Mouse (Mus musculus) midbrain, embryonic 12.5 days (tissue): ENCODE measurements around the gene Urod. TPM values are rescaled to one million over a fixed set of nuclear protein-coding genes. Genes with fewer than 3 reads are reported as not detected.

ENCODE experiments used
- ATAC-seq: fragments of 200-750 bp; cut with Nextera tagmentation; 2 replicates; pipeline ENCODE4 v1.8.0; 2017; ENCODE audit warnings: low read depth, moderate TSS enrichment, moderate library complexity; ENCODE audit not compliant: low FRiP score
- H3K27ac ChIP-seq: fragments of 300-500 bp; sonication (generic); replicated peaks from 2 replicates; pipeline ENCODE4 v1.5.1; 2016; ENCODE audit warnings: mild to moderate bottlenecking
- H3K27me3 ChIP-seq: fragments of 300-500 bp; sonication (generic); 2 replicates; pipeline ENCODE4 v1.6.1; 2016; ENCODE audit warnings: mild to moderate bottlenecking
- H3K36me3 ChIP-seq: fragments of 300-500 bp; sonication (generic); 2 replicates; pipeline ENCODE4 v1.6.1; 2016
- H3K4me1 ChIP-seq: fragments of 300-500 bp; sonication (generic); 2 replicates; pipeline ENCODE4 v1.6.1; 2016
- H3K4me2 ChIP-seq: fragments of 300-500 bp; sonication (generic); replicated peaks from 2 replicates; pipeline ENCODE4 v1.6.1; 2016; ENCODE audit warnings: mild to moderate bottlenecking, moderate library complexity
- H3K4me3 ChIP-seq: fragments of 300-500 bp; sonication (generic); 2 replicates; pipeline ENCODE4 v1.5.1; 2016; ENCODE audit warnings: mild to moderate bottlenecking
- H3K9ac ChIP-seq: fragments of 300-500 bp; sonication (generic); replicated peaks from 2 replicates; pipeline ENCODE4 v1.6.1; 2016; ENCODE audit warnings: mild to moderate bottlenecking, moderate library complexity
- H3K9me3 ChIP-seq: fragments of 300-500 bp; sonication (generic); 2 replicates; pipeline ENCODE4 v1.6.1; 2016; ENCODE audit warnings: mild to moderate bottlenecking
- WGBS: fragments of 180-500 bp; shearing (Covaris S2); methylation state at CpG from one replicate; pipeline ENCODE4 v1.1.7; 2016; 5-methylcytosine and 5-hydroxymethylcytosine counted together
- polyA plus RNA-seq: library from polyadenylated mRNA; unstranded; fragments of >200 nt; fragmentation: Nextera tagmentation; extraction: Ambion mirVana; gene quantifications from 2 replicates; pipeline ENCODE4 v1.2.1, GENCODE M21; 2016

The Urod gene
- polyA plus RNA-seq, 1 experiment from 2014 or later = 85.3 TPM

GRCm38 (mm10) chr4:116987122-116987456, 7.1 kb downstream of the Urod start:
- H3K4me1 ChIP-seq = 0 out of 2 replicates have a peak, but pooled peaks cover 6% of the 10 kb centered on the region
- H3K27ac ChIP-seq = no peak overlapping the region
- H3K9ac ChIP-seq = no peak overlapping the region
- no peaks in the 10 kb centered on the region for H3K9me3 ChIP-seq
- peaks cover 48% of the 10 kb centered on the region for H3K36me3 ChIP-seq
- H3K4me3 ChIP-seq = no peak overlapping the region
- ATAC-seq = no peak
- no peak overlapping the region for H3K4me2 ChIP-seq
- no peaks in the 10 kb centered on the region for H3K27me3 ChIP-seq
- WGBS = 78% methylated on average over 5 of the region's 5 CpGs

- no peak overlapping the region for H3K4me3 ChIP-seq
- H3K4me1 ChIP-seq = 0 out of 2 replicates have a peak, but pooled peaks cover 6% of the 10 kb centered on the region
- no peak overlapping the region for H3K4me2 ChIP-seq
- no peak overlapping the region for H3K9ac ChIP-seq
- H3K36me3 ChIP-seq = peaks cover 52% of the 10 kb centered on the region
- no peak overlapping the region for H3K27ac ChIP-seq
- no peaks in the 10 kb centered on the region for H3K27me3 ChIP-seq
- WGBS = 64% methylated on average over 17 of the region's 17 CpGs
- no peaks in the 10 kb centered on the region for H3K9me3 ChIP-seq
- ATAC-seq = peak; percentile 71
Observed at GRCm38 (mm10) chr4:116986400-116987121, 7.7 kb downstream of the Urod start.

- Histone ChIP-seq H3K4me2 (no peak overlapping the region), H3K4me3 (no peak overlapping the region), H3K9ac (no peak overlapping the region), H3K27me3 (no peaks in the 10 kb centered on the region), H3K36me3 (peaks cover 56% of the 10 kb centered on the region), H3K4me1 (0 out of 2 replicates have a peak, but pooled peaks cover 3% of the 10 kb centered on the region), H3K9me3 (no peaks in the 10 kb centered on the region), H3K27ac (no peak overlapping the region)
- ATAC-seq = no peak
- WGBS = 94% methylated on average over 7 of the region's 7 CpGs
Observed at GRCm38 (mm10) chr4:116985681-116986080, 8.5 kb downstream of the Urod start.

GRCm38 (mm10) chr4:116976503-116976902, 17.7 kb downstream of the Urod start:
- Histone ChIP-seq H3K4me2 (no peak overlapping the region), H3K9ac (no peak overlapping the region), H3K27me3 (no peaks in the 10 kb centered on the region), H3K36me3 (peaks cover 76% of the 10 kb centered on the region), H3K4me3 (no peak overlapping the region), H3K9me3 (no peaks in the 10 kb centered on the region), H3K27ac (no peak overlapping the region), H3K4me1 (no peaks in the 10 kb centered on the region)
- ATAC-seq = no peak
- 66% methylated on average over 2 of the region's 2 CpGs for WGBS

GRCm38 (mm10) chr4:116954951-116955350, 39.3 kb downstream of the Urod start:
- Histone ChIP-seq H3K4me3 (no peak overlapping the region), H3K4me1 (no peaks in the 10 kb centered on the region), H3K9ac (no peak overlapping the region), H3K27me3 (no peaks in the 10 kb centered on the region), H3K9me3 (no peaks in the 10 kb centered on the region), H3K27ac (no peak overlapping the region), H3K36me3 (peaks cover 11% of the 10 kb centered on the region; the same call in 1 of the 2 replicates), H3K4me2 (no peak overlapping the region)
- WGBS = 91% methylated on average over 7 of the region's 7 CpGs
- no peak for ATAC-seq

DNA sequence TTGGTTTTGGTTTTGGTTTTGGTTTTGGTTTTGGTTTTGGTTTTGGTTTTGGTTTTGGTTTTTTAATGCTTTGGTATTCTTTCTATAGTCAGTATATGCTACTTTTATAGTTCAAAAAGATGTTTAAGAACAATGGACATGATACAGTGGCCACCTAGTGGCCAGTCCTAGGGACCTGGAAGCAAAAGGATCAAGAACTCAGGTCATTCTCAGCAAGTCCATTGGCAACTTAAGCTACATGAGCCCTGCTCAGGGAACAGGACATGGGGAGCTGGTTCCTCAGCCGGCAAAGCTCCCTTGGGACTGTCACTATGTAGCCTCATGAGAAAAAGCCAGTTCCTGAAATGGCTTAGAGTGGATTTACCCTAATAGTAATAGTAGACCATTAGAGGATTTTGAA, 42.6 kb downstream of the Urod start:
- no peaks in the 10 kb centered on the region for H3K9me3 ChIP-seq
- 70% methylated on average over 1 of the region's 1 CpGs for WGBS
- H3K4me2 ChIP-seq = no peak overlapping the region
- H3K4me1 ChIP-seq = no peaks in the 10 kb centered on the region
- no peaks in the 10 kb centered on the region for H3K27me3 ChIP-seq
- no peak overlapping the region for H3K27ac ChIP-seq
- no peak overlapping the region for H3K9ac ChIP-seq
- ATAC-seq = no peak
- no peak overlapping the region for H3K4me3 ChIP-seq
- no peaks in the 10 kb centered on the region for H3K36me3 ChIP-seq

GRCm38 (mm10) chr4:116944055-116944454, 50.2 kb downstream of the Urod start:
- Histone ChIP-seq H3K9ac (no peak overlapping the region), H3K36me3 (no peaks in the 10 kb centered on the region), H3K27ac (peak overlapping the region; percentile 54), H3K4me1 (peaks cover 27% of the 10 kb centered on the region), H3K27me3 (no peaks in the 10 kb centered on the region), H3K4me3 (no peak overlapping the region), H3K4me2 (no peak overlapping the region), H3K9me3 (no peaks in the 10 kb centered on the region)
- ATAC-seq = no peak
- 29% methylated on average over 5 of the region's 5 CpGs for WGBS

DNA sequence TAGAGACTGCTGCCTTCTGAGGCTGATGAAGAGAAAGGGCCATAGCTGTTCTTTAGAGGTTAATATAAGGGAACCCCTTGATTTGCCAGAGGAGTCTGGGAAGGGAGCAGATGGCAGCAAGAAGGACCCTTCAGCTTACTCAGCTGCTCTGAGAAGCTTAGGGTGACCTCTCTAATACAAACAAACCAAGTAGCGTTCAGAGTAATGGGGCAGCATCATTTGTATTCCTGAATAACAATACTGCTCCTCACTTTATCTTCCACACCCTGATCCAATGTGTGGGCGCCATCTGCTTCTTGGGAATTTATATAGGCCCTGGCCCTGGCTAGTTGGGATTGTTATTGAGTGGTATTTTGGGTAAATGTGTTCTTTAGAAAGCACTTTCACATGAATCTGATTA, 51.5 kb downstream of the Urod start:
- H3K27ac ChIP-seq = no peak overlapping the region
- no peak overlapping the region for H3K4me2 ChIP-seq
- ATAC-seq = peak; percentile 27; the same call in 1 of the 2 replicates
- no peaks in the 10 kb centered on the region for H3K36me3 ChIP-seq
- H3K9me3 ChIP-seq = no peaks in the 10 kb centered on the region
- H3K9ac ChIP-seq = no peak overlapping the region
- peaks cover 30% of the 10 kb centered on the region for H3K4me1 ChIP-seq
- no peaks in the 10 kb centered on the region for H3K27me3 ChIP-seq
- 38% methylated on average over 2 of the region's 2 CpGs for WGBS
- no peak overlapping the region for H3K4me3 ChIP-seq

Other genes with a start within 250 kb of the Urod start
- 29.5 and 33.5 TPM in 2 replicates for gene Toe1, start 186.8 kb downstream of the Urod start, polyA plus RNA-seq
- gene Mutyh, start 186.7 kb downstream of the Urod start, polyA plus RNA-seq = 14.9 and 17.3 TPM in 2 replicates
- 0.45 and 0.79 TPM in 2 replicates for gene Hpdl, start 172.7 kb downstream of the Urod start, polyA plus RNA-seq
- 9.6 and 10.6 TPM in 2 replicates for gene Zswim5, start 117.0 kb downstream of the Urod start, polyA plus RNA-seq
- gene Hectd3, start 904 bp upstream of the Urod start, polyA plus RNA-seq = 16.7 and 17.8 TPM in 2 replicates
- 43.1 and 44.1 TPM in 2 replicates for gene Eif2b3, start 25.0 kb upstream of the Urod start, polyA plus RNA-seq
- gene Ptch2, start 101.7 kb upstream of the Urod start, polyA plus RNA-seq = 5.3 and 7.0 TPM in 2 replicates
- gene Btbd19, start 131.3 kb upstream of the Urod start, polyA plus RNA-seq = 3.8 and 4.2 TPM in 2 replicates
- not detected in 2 replicates for gene Tctex1d4, start 132.4 kb upstream of the Urod start, polyA plus RNA-seq
- gene Plk3, start 139.6 kb upstream of the Urod start, polyA plus RNA-seq = 33.1 and 40.4 TPM in 2 replicates
- gene Rps8, start 161.8 kb upstream of the Urod start, polyA plus RNA-seq = 573 and 608 TPM in 2 replicates
- 73.7 and 78.0 TPM in 2 replicates for gene Kif2c, start 188.2 kb upstream of the Urod start, polyA plus RNA-seq